Mouse (Mus musculus): ENCODE measurements around the gene Chpf2.

The Chpf2 gene

DNA sequence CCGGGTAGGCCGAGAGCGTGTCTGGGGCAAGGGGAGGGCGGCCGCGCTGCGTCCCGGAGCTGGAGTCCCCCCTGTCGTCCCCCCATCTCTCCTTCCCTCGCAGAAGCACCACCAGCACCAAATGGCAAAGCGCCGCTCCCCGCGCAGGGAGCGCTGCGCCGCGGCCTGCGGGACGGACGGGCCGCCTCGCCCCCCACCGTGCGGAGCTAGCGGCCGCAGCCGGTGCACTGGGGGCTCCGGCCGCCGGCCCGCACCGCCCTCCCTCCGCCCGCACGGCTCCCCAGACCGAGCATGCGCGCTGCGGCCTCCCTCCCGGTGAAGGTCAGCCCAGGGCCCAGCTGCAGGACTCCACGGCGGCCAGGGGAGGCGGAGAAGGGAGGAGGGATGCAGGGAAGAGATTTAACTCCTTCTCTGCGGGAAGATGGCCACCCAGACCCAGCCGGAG is 18.1 kb downstream of the Chpf2 start:
- DNase-seq (ENCODE audit: low spot score in 2 of 2): no peak

DNA sequence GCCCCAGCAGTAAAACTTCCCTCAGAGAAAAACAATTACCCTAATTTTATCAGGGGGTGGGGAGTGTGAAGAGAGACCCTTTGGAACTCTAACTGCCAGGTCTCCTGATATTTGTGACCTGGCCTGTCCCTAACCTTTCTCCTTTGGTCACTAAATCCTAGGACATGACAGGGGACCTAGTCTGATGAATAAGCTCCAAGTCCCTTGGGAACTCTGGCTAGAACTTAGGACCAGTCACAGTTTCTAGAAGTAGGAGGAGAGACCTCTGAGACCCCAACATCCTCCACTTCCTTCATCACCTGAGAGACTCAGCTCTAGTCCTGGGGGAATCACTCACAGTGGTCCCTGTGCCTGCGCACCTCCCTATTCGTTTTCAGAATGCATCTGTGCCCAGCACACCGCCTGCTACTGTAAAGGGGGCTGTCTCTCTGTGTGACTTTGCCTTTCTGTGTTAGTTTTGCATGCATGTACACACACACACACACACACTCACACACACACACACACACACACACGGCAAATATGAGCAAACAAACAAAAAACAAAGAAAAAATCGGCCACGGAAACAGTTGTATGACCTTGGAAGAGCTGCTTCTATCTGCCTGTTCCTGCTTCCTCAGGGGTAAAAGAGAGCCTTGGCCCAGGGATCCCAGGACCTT is 18.9 kb downstream of the Chpf2 start:
- no peak for DNase-seq (ENCODE audit: low spot score in 2 of 2)

DNA sequence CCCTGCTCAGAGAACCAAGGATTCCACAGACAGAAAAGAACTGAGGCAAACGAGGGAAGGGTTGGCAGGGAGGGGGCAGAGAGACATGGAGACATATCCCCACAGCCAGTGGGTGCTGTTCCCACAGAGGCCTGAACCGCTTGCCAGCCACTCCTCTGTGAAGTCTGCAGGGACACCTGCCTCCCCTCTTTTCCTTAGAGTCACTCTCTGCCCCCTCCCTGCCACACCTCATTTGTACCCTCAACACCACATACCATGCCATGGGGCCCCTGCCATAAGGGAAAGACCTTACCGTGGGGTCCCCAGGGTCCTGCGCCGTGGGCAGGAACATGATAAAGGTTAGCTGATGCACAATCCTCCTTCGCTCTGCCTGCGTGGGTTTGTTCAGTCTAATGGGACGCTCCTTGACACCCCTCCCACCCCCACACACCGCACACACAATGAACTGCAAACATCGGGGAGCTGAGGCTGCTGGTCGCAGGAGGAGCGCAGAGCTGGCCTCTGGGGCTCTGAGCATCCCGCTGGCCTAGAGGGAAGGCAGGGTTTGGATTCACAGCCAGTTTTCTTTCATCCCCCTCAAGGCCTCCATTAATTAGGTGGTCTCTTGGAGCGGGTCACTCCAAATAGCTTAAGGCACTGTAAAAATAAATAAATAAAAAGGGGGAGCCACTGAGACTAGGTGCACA is 19.6 kb downstream of the Chpf2 start:
- no peak for DNase-seq (ENCODE audit: low spot score in 2 of 2)

DNA sequence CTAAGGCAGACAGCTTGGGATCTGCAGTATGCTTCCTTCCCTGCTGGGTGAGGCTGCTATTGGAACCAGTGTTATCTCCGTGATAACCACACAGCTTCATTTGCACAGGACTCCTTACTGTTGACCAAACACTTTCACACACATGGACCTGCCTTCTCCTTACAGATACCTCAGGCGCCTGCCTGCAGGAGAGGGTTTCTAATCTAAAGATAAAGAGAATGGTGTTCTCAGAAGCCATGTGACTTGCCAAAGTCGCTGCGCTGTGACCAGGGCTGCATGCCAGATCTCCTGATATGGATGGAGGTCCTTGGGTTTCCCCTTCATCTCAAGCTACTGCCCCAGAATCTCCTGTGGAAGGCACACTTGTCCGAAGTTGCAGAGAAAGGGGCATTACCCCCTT is 22.8 kb downstream of the Chpf2 start:
- no peak for DNase-seq (ENCODE audit: low spot score in 2 of 2)

- DNase-seq (ENCODE audit: low spot score in 2 of 2): no peak
These were observed 25.1 kb downstream of the Chpf2 start for GRCm38 (mm10) chr5:24611366-24612301.

- DNase-seq (ENCODE audit: low spot score in 2 of 2): no peak
These were observed 25.7 kb downstream of the Chpf2 start for GRCm38 (mm10) chr5:24612302-24612649.

- no peak for DNase-seq (ENCODE audit: low spot score in 2 of 2)
These were observed 28.6 kb downstream of the Chpf2 start for GRCm38 (mm10) chr5:24615097-24615496.

DNA sequence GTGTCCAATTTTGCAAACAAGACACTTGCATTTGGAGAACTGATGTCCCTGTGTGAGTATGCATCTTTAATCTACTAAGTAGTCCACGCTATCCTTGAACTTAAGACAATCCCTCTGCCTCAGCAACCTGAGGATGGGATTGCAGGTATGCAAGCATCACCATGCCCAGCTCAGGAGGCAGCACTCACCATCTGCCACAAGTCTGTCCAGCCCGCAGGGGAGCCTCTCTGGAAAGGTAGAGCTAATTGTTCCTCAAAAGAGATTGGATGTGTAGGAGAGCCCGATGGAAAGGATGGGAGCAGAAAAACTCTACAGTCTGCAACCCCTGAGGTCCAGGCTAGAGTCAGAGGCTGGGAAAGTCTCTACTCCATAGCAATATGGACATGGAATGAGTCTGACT is 32.4 kb downstream of the Chpf2 start:
- DNase-seq (ENCODE audit: low spot score in 2 of 2): no peak

- no peak for DNase-seq (ENCODE audit: low spot score in 2 of 2)
These were observed 33.6 kb downstream of the Chpf2 start for GRCm38 (mm10) chr5:24620116-24620515.

DNA sequence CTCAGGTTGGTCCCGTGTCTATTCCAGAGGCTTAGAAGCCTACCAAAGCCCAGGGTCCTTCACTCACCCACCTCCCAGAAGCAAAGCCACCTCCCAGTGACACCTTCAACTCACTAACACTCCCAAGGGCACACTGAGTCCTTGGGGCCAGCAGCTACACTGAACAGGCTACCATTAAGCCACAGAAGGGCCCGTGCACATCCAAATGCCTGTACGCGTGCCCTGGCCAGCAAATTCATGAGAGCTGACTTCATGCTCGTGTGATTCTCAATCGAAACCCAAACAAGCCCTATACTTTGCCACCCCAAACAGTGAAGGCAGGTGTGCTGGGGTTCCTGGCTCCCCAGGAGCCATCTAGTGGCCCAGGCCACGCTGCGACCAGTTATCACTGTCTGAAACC is 34.1 kb downstream of the Chpf2 start:
- DNase-seq (ENCODE audit: low spot score in 2 of 2): no peak

DNA sequence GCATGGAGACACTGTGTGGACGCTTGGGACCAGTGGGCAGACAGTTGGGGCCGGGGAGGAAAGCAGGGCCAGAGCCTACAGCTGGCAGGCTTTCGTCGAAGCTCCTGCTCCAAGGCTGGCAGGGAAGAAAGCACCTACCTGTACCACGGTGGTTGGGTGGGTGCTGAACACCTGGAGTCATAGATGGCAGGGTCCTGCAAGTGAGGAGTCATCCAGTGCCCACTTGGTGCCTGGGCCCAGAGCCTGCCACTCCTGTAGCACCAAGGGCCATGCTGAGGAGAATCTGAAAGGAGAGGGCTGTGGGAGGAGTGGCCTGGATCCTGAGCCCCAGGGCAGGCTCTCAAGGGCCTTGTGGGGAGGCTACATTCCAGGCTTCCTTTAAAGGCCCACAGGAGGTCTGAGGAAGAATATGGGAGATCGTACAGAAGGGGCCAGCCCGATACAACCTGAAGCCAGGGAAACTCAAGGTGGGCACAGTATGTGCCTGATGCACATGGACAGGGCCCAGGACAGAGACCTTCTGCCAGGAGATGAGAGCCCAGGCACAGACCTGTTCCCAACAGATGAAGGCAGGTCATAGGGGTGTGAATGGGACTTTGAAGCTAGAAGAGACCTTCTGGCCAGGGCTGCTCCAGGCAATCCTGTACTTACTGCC is 36.0 kb downstream of the Chpf2 start:
- no peak for DNase-seq (ENCODE audit: low spot score in 2 of 2)

DNA sequence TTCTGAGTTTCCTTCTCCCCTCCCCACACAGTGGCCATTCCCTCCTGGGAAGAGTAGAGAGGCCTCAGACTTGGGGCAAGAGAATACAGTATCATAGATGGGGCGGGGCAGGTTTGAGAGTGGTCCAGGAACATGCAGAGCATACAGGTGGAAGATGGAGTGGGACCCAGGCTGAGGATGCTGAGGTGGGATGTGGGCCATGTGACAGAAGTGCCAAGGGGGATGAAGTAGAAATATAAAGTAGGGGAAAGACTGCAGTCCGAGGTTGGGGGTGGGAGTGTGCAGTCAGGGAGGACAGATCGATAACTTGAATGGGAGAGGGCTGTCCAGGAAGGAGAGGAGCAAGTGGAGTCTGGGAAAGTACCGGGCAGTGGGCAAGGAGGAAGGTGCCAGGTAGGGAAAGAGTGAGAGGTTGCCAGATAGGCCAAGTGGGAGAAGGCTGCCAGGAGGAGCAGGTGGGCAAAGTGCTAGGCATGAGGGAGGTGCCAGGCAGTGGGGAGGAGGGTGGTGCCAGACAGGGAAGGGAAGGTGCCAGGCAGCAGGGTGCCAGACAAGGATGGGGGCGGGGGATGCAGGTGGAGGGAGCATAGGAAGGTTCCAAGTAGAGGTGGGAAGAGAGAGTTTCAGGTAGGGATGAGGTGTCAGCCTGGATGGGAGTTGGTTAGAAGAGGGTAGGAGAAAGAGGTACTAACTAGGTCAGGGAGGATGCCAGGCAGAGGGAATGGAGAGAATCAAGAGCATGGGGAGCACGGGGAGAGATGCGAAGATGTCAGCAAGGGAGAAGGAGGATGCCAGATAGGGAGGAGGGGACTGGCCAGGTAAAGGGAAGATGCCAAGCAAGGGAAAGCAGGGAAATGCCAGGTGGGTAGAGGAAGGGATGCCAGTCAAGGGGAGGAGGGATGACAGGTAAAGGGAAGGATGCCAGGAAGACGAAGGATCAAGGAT is 36.8 kb downstream of the Chpf2 start:
- DNase-seq (ENCODE audit: low spot score in 2 of 2): no peak

DNA sequence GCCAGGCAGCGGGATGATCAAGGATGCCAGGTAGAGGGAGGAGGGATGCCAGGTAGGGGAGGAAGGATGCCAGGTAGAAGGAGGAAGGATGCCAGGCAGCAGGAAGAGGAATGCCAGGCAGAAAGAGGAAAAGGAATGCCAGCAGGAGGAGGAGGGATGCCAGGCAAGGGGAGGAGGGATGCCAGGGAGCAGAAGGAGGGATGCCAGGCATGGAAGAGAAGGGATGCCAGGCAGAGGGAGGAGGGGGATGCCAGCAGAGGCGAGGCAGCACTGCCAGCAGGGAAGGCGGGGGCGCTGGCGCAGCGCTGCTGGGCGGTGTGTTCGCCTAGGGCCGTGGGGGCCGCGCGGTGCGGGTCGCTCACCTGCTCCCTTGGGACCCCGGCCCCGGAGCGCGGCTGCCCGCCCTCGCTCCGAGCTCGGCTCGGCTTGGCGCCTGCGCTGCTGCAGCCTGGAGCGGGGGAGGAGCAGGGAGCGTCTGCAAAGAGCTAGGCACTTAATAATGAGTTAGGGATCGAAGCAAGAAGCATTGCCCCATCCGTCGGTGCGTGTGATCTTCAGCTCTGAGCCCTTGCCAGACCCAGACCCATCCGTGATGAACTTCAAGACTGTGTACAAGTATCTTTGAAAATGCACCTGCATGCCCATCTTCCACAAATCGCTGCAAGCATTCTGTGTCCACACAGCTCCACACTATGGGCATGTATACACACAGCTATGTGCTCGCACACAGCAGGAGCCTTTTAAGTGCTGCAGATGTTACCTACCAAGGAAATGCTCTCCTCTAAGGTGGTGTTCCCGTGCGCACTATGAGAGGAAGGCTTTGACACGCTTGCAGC is 37.7 kb downstream of the Chpf2 start, which contains the start of gene Smarcd3:
Gene Smarcd3, minus strand, starts transcription at position 426 of the 836 bp plus-strand sequence.
- no peak for DNase-seq (ENCODE audit: low spot score in 2 of 2)

DNA sequence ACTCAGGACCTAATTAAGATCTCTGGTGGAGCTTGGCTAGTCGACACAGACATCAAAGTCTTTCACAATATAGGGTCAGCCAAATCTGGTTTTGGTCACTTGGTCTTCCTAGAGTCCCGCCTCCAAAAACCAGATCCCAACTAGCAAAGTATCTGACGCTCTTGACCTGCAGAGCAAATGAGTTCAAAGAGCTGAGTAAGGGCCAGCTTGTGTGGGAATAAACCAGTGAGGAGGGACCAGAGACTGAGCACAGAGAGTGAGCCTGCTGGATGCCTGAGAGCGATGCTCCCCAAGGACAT is 38.2 kb downstream of the Chpf2 start:
- DNase-seq (ENCODE audit: low spot score in 2 of 2): no peak

DNA sequence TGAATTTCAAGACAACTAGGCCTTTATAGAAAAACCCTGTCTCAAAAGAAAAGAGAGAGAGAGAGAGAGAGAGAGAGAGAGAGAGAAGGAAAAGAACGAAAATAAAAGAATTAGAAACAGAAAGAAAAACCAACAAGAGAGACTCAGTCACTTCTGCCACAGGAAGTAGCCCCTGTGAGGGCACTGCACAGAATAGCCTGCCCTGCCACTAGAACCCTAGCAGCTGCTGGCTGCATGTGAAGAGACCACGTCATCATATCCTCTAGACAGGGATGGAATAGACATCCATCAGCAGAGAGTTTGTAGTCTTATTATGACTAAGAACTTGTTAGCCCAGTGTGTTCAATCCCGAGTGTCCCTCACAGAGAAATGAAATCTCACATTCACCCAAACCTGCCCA is 43.2 kb downstream of the Chpf2 start:
- DNase-seq (ENCODE audit: low spot score in 2 of 2): no peak

GRCm38 (mm10) chr5:24635093-24635492 is 48.6 kb downstream of the Chpf2 start:
- DNase-seq (ENCODE audit: low spot score in 2 of 2): no peak

DNA sequence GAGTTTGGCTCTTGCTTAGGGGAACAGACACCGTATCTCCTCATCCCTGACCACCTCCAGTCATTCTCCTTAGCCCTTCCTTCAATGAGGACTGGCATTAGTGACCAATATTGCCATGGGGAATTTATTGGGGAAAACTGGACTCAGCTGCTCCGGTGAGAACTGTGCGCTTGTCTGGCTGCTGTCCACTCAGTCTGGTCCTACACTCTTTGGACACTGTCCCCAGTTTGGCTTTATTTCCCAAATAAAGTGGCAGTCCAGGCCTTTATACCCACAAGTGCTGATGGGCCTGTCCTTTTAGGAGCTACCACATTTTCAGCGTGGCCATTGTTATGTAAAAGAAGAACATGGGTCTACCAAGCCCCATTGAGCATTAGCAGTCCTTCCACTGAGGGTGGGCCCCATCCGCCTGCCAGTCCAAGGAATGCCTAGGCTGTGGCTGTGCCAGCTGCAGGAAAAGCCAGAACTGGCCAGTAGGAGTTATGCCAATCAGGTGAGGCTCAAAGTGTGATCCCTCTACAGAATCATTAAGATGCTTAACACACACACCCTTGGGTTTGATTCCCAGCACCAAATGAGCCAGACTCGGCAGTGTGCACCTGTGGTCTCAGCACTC is 49.1 kb downstream of the Chpf2 start:
- DNase-seq (ENCODE audit: low spot score in 2 of 2): no peak

DNA sequence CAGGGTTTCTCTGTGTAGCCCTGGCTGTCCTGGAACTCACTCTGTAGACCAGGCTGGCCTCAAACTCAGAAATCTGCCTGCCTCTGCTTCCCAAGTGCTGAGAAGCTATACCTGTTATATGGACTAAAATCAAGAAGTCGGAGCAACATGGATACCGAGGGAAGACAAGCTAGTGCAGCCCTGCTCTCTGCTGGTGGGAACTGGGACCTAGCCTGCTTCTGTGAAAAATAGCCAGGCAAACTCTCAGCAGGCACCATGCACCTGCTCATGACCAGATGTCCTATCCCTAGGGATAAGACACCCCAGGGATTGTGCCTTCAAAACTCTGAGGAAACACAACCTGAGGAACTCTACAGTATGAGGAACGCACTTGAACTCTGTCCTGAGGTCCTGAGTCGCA is 50.4 kb downstream of the Chpf2 start:
- no peak for DNase-seq (ENCODE audit: low spot score in 2 of 2)

DNA sequence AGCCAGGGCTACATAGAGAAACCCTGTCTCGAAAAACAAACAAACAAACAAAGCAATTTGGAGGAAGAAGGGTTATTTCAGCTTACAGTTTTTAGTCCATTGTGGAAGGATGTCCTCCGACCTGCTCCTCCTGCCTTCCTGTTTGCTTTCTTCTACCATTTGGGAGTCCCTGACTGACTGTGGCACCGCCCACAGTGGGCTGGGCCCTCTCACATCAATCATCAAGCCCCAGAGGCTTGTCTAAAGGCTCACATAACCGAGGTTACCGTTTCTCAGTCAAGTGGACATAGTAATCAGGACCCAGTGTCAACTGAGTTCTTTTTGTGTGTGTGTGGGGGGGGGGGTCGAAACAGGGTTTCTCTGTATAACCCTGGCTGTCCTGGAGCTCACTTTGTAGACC is 51.6 kb downstream of the Chpf2 start:
- DNase-seq (ENCODE audit: low spot score in 2 of 2): no peak

- no peak for DNase-seq (ENCODE audit: low spot score in 2 of 2)
These were observed 52.5 kb downstream of the Chpf2 start for GRCm38 (mm10) chr5:24639081-24639480.

All from spleen, postnatal 14 days (tissue).